Comparison of ENCODE assay signal across 9 mouse cellular contexts in the genomic region with DNA sequence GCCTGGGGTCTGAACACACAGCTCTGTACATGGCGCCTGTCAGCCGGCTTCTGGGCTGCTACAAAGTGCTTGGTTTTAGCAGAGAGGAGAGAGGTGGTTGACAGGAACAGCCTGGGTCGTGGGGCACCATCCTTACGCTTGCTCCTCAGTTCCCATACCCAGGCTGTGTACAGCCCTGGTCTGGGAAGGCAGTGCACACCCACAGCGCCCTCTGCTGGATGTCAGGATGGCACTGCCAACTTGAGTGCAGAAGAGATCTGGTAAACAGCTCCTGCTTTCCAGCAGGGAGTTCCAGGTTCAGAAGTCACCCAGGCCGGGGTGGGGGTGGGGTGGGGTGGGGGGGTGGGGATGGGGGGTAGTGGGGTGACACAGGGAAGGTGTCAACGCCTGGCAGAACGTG.
DNase-seq lines count a peak whose midpoint lies in the region; ATAC-seq and TF ChIP-seq lines count a peak whose summit lies in the region.
"Had no signal": no experiment of that assay in that cellular context is flagged by ENCODE, and none has a peak within 500 bp of the region (broad histone marks: within the 10 kb centered on the region; RNA-seq: fewer than 3 reads in every experiment).

No protein-coding gene starts in this region.

- H3K4me2 ChIP-seq in embryonic facial prominence, embryonic 11.5 days (ENCODE audit: low read depth, low read length), result no peak overlapping the region
- H3K4me2 ChIP-seq in kidney, embryonic 14.5 days (replicated peaks; ENCODE audit: low read depth, low read length), result no peak overlapping the region
- no peak overlapping the region for H3K4me2 ChIP-seq in limb, embryonic 14.5 days (replicated peaks; ENCODE audit: low read depth, low read length, severe bottlenecking)
- no peak overlapping the region for H3K4me2 ChIP-seq in neural tube, embryonic 12.5 days (replicated peaks)

- no peaks in the 10 kb centered on the region for H3K36me3 ChIP-seq in embryonic facial prominence, embryonic 11.5 days (replicated peaks; ENCODE audit: control insufficient read depth, insufficient read depth, low read depth, low read length)
- no peaks in the 10 kb centered on the region for H3K36me3 ChIP-seq in kidney, embryonic 14.5 days (ENCODE audit: control insufficient read depth, insufficient read depth, low read length)
- H3K36me3 ChIP-seq in limb, embryonic 14.5 days (ENCODE audit: control insufficient read depth, insufficient read depth, low read length), result no peaks in the 10 kb centered on the region
- H3K36me3 ChIP-seq in neural tube, embryonic 12.5 days, result no peaks in the 10 kb centered on the region
- no peaks in the 10 kb centered on the region for H3K36me3 ChIP-seq in testis, adult 2 months (ENCODE audit: control insufficient read depth, insufficient read depth, low read length)

- no peak overlapping the region for H3K27ac ChIP-seq in embryonic facial prominence, embryonic 11.5 days (replicated peaks; ENCODE audit: low read depth, low read length)
- H3K27ac ChIP-seq in kidney, embryonic 14.5 days (ENCODE audit: low read depth, low read length), result no peak overlapping the region
- H3K27ac ChIP-seq in limb, embryonic 14.5 days (replicated peaks; ENCODE audit: low read depth, low read length), result no peak overlapping the region
- H3K27ac ChIP-seq in neural tube, embryonic 12.5 days, result no peak overlapping the region
- H3K27ac ChIP-seq in testis, adult 2 months (ENCODE audit: control insufficient read depth, insufficient read depth, low read depth, low read length), result no peak overlapping the region

- H3K4me3 ChIP-seq in embryonic facial prominence, embryonic 11.5 days (ENCODE audit: low read depth, low read length), result no peak overlapping the region
- no peak overlapping the region for H3K4me3 ChIP-seq in kidney, embryonic 14.5 days (ENCODE audit: low read length)
- no peak overlapping the region for H3K4me3 ChIP-seq in limb, embryonic 14.5 days (replicated peaks; ENCODE audit: low read length)
- no peak overlapping the region for H3K4me3 ChIP-seq in neural tube, embryonic 12.5 days
- no peak overlapping the region for H3K4me3 ChIP-seq in testis, adult 2 months (ENCODE audit: control insufficient read depth, low read depth, low read length)

- H3K9ac ChIP-seq in embryonic facial prominence, embryonic 11.5 days (replicated peaks; ENCODE audit: low read length), result no peak overlapping the region
- no peak overlapping the region for H3K9ac ChIP-seq in kidney, embryonic 14.5 days (ENCODE audit: low read depth, low read length)
- no peak overlapping the region for H3K9ac ChIP-seq in limb, embryonic 14.5 days (ENCODE audit: low read depth, low read length, severe bottlenecking)
- H3K9ac ChIP-seq in neural tube, embryonic 12.5 days, result no peak overlapping the region

- H3K4me1 ChIP-seq in embryonic facial prominence, embryonic 11.5 days (ENCODE audit: control insufficient read depth, insufficient read depth, low read length), result no peaks in the 10 kb centered on the region
- no peaks in the 10 kb centered on the region; the same call in 1 of the 2 replicates for H3K4me1 ChIP-seq in kidney, embryonic 14.5 days (ENCODE audit: control insufficient read depth, insufficient read depth, low read length)
- no peaks in the 10 kb centered on the region for H3K4me1 ChIP-seq in limb, embryonic 14.5 days (ENCODE audit: control insufficient read depth, insufficient read depth, low read length)
- no peaks in the 10 kb centered on the region for H3K4me1 ChIP-seq in neural tube, embryonic 12.5 days
- H3K4me1 ChIP-seq in testis, adult 2 months (ENCODE audit: control insufficient read depth, insufficient read depth, low read length), result no peaks in the 10 kb centered on the region; the same call in 1 of the 2 replicates

- peak; percentile 79; the same call in 1 of the 2 replicates for ATAC-seq in embryonic facial prominence, embryonic 11.5 days (replicated peaks; ENCODE audit: insufficient number of reproducible peaks, low FRiP score, low TSS enrichment, low read depth)
- peak; percentile 83 for ATAC-seq in kidney, embryonic 14.5 days (ENCODE audit: low FRiP score, low TSS enrichment)
- no peak for ATAC-seq in limb, embryonic 14.5 days (ENCODE audit: low FRiP score, low read depth)
- ATAC-seq in neural tube, embryonic 12.5 days (ENCODE audit: low FRiP score, low read depth), result peak; percentile 75; the same call in 1 of the 2 replicates
- ATAC-seq: Patski had no signal

- H3K9me3 ChIP-seq in embryonic facial prominence, embryonic 11.5 days (replicated peaks; ENCODE audit: control insufficient read depth, low read length), result no peaks in the 10 kb centered on the region
- H3K9me3 ChIP-seq in kidney, embryonic 14.5 days (ENCODE audit: control insufficient read depth, low read length), result no peaks in the 10 kb centered on the region
- H3K9me3 ChIP-seq in limb, embryonic 14.5 days (ENCODE audit: control insufficient read depth, low read length), result no peaks in the 10 kb centered on the region
- no peaks in the 10 kb centered on the region for H3K9me3 ChIP-seq in neural tube, embryonic 12.5 days

- peak; percentile 49 to 56 for DNase-seq in urinary bladder, adult 18-20 months (ENCODE audit: low spot score in 2 of 2)
- no peak for DNase-seq in urinary bladder, postnatal 10 days (ENCODE audit: low spot score)
- peak; percentile 86 for DNase-seq in embryonic facial prominence, embryonic 11.5 days (ENCODE audit: low spot score)
- peak; percentile 69 for DNase-seq in heart, adult 8-10 months (ENCODE audit: low spot score)
- peak; percentile 71 for DNase-seq in limb, embryonic 14.5 days (ENCODE audit: low spot score)

- TF ChIP-seq POLR2A in limb, embryonic 14.5 days (IDR thresholded peaks at IDR 0.05; ENCODE audit: borderline replicate concordance, extremely low read depth, insufficient read depth, insufficient read length), result no peak
- no peak for TF ChIP-seq POLR2A in testis, adult 2 months (IDR thresholded peaks at IDR 0.05; ENCODE audit: control insufficient read depth, low read depth, low read length)

- H3K27me3 ChIP-seq in embryonic facial prominence, embryonic 11.5 days (ENCODE audit: control insufficient read depth, insufficient read depth, low read length), result no peaks in the 10 kb centered on the region
- H3K27me3 ChIP-seq in kidney, embryonic 14.5 days (ENCODE audit: control insufficient read depth, insufficient read depth, low read length), result 0 out of 2 replicates have a peak, but pooled peaks cover 2% of the 10 kb centered on the region
- no peaks in the 10 kb centered on the region for H3K27me3 ChIP-seq in limb, embryonic 14.5 days (ENCODE audit: control insufficient read depth, insufficient read depth, low read length)
- H3K27me3 ChIP-seq in neural tube, embryonic 12.5 days (replicated peaks), result peaks cover 9% of the 10 kb centered on the region
- no peaks in the 10 kb centered on the region for H3K27me3 ChIP-seq in testis, adult 2 months (ENCODE audit: control insufficient read depth, insufficient read depth, low read length)
- H3K27me3 ChIP-seq: Patski had no signal

- peak; percentile 96 for TF ChIP-seq CTCF in testis, adult 2 months (IDR thresholded peaks at IDR 0.05; ENCODE audit: control insufficient read depth, insufficient read depth, insufficient replicate concordance, low read depth, low read length)

- 10% methylated on average over 8 of the region's 8 CpGs for WGBS in embryonic facial prominence, embryonic 11.5 days
- WGBS in kidney, embryonic 14.5 days, result 12% methylated on average over 8 of the region's 8 CpGs
- WGBS in limb, embryonic 14.5 days, result 9% methylated on average over 8 of the region's 8 CpGs
- 11% methylated on average over 8 of the region's 8 CpGs for WGBS in neural tube, embryonic 12.5 days
